Mouse (Mus musculus): ENCODE measurements at regions not wholly inside any gene's neighbourhood (a gene's known extent, or its start where the extent isn't known, plus 50 kb on each side); places are given as distances from the start of the nearest gene placed in this dataset.
"Not testable (repeated sequence)": the region's sequence is repeated elsewhere in the genome, so short reads cannot be mapped to it uniquely, and the experiment has no call there.

DNA sequence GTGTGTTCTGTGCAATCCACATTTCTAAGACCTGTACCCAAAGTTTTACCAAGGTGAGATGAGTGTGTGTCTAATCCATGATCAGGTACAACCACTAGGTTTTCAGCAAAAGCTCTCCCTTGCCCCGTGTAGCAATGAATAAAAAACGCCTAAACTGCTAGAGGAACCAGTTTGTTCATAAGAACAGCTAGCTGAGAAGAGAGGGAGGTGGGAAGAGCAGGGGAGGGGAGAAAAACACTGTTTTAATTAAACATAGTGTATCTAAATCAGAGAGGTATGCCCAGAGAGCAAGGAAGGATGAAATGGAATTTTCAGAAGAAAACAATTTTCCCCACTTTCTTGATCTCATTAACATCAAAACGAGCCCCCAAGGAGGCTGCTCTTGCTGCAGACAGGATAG, 368.5 kb upstream of the Zfp703 start:
- no peak for DNase-seq (ENCODE audit: low spot score)

DNA sequence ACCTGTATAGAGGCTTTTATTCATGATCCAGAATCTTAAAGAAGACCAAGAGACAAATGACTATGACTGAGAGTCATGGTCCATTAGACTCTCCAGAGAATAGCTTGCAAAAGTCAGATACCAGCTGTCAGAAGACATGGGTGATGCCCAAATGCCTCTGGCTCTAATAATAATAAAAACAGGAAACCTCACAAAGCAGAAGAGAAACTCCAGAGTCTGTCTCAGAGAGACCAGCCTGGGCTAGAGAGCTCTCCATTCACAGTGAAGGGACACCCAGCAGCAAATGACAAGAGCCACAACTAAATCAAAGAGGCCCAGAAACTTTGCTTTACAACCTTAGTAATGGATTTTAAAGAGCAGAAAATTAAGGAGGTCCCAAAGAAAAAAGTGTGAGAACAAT, 365.0 kb upstream of the Zfp703 start:
- DNase-seq (ENCODE audit: low spot score), result no peak

DNA sequence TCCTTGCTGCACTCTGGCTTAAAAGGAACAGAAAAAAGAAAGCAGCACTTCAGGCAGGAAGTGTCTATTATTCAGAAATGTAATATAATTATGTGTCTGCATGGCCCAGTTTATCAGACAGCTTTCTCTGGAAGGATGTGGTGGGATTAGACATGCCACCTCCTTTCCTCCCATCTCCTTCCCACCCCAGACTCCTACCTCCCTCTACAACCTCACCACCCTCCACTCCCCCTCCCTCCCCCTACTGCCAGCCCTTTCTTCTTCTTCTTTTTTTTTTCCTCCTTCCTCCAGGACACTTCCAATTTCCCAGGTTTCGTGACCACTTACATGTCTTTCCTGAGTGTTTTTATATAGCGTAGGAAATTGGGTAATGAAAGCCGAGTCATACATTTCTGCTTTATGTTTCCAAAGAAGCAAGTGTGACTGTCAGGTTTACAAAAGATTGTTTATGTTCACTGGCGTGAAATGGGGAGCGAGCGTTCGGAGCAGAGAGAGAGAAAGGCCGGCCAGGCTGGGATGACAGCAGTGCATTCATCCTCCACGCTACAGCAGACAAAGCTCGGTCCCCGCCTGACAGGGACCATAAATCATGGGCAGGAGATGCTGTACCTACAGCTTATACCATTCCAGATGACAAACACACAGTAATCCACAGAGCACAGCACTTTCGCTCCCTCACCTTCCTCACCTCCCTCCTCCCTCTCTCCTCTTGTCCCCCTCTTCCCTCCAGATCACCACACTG, 354.6 kb upstream of the Zfp703 start:
- no peak for DNase-seq (ENCODE audit: low spot score)

DNA sequence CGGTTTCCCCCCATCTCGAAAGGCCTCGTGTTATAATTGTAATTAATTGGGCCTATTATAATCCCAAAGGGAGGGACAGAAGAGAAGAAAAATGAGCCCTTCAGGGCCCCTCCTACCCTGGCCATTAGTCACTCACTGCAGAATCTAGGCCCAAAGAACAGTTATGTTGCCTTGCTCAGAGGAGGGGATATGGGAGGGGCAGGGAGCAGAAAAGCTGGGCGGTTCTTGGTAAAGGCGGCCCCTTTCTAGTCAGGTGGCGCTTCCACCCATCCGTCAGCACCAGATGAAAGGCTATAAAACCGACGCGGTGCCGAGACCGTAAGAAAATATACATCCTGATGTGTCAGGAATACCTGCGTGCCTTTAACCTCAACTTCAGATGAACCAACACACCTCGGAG, 350.9 kb upstream of the Zfp703 start:
- no peak for DNase-seq (ENCODE audit: low spot score)

DNA sequence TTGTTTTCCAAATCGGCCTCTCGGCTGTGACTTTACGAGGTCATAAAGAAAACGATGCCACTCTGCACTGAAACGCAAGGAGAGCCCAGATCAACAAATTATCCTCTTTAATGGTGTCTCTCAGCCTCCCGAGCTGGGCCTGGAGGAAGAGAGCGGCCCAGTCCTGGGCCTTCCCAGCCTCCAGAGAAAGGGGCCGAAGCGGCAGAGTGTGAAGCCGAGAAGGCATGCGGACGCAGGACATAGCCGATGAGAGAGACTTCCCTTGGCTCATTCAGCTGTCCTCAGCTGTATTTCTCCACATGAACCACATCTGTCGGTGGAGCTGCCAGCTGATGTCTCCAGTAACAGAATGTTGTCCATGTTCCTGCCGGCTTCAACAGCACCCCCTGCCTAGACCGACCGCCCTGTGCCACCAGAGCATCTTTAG, 350.5 kb upstream of the Zfp703 start:
- DNase-seq (ENCODE audit: low spot score), result peak; percentile 1

DNA sequence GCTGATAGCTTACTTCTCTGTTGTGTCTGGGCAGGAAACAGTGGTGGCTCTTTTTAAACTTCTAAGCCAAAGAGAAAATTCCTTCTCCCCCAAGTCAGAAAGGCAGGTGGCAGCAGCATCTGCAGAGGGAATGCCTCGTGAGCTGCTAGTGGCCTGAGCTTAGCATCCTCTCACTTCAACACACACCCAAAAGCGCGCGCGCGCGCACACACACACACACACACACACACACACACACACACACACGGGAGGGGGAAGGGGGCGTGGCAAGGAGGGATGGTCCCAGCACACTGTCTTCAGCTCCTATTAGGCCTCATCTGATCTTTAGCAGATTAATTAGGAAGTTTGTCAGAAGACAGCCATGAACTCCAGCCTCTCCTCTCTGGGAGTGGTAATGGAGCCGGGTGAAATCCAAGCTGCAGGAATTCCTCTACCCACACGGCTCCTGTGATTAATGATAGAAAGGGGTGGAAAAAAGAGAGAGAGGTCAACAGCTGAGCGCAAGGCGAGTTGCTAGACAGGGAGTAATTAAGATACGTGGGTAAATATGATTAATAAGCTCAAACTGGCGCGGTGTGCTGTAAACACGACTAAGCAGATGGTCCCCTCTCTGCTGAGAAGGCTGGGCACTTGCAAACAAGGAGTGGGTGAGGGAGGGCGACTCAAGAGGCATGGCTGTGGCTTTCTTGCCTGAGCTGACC, 349.8 kb upstream of the Zfp703 start:
- DNase-seq (ENCODE audit: low spot score), result no peak

DNA sequence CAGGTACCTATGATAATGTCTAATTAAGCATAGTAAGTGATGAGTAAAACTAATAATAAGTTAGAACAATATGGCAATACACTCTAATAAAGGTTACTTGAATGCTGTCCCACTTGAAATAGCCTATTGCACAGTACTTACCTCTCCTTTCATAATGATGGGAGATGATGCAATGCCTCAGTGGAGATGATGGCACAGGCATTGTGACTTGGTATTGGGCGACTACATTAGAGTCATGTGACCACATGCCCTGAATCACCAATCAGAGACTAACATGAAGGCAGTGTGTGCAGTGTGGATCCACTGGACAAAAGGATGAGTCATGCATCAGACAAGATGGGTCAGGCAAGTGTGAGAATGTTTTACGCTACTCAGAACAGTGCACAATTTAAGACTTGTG, 346.6 kb upstream of the Zfp703 start:
- no peak for DNase-seq (ENCODE audit: low spot score)

DNA sequence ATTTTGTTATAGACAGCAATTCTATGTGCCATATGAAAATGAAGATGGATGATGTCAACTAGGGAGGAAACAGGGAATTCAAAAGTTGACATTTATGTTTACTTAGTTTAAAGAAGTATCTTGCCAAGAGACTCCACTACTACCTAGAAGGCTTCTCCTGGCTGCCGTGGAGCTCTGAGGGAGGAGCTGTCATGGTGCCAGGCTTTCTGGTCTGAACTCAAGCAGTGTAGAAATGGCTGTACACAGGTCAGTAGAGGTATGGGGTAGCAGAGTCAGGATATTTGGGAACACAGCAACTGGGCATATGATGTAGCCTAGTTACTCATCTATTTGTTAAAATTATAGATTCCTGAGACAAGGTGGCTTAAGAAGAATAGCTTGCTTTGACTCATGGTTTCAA, 341.4 kb upstream of the Zfp703 start:
- no peak for DNase-seq (ENCODE audit: low spot score)

DNA sequence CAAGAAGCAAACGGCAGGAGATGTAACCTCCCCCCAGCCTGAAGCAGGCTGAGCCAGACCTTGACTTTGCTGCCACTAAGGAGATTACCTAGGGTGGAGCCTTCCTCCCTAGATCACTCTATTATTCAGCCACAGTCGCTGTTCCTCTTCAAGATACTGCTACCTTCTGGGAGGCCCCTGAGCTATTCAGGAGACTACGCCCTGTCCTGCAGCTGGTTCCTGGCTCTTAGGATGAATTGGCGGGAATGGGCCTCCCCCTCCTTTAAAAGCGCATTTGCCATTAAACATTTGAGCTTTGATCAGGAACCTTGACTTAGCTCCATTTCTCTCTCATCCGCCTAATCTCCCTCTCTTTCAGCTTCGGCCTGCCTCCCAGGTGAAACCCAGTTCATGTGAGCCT, 331.8 kb upstream of the Zfp703 start:
- DNase-seq (ENCODE audit: low spot score), result not testable (repeated sequence)

DNA sequence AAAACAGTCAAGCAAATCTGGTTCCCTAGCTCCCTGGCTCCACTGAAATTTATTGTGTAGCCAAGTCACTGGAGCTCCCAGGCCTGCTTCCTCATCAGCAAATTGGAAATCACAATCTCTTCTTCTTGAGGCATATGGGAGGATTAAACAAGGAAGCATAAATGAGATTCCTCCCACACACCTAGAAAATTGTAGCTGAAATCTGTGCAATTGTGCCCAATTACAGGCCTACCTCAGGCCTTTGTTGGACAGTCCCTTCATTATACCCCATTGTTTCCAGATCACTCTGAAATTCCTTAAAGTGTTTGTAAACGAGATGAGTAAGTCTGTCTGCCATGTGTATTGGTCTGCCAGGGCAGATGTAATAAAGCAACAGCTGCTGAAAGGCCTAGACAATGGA, 326.8 kb upstream of the Zfp703 start:
- no peak for DNase-seq (ENCODE audit: low spot score)

DNA sequence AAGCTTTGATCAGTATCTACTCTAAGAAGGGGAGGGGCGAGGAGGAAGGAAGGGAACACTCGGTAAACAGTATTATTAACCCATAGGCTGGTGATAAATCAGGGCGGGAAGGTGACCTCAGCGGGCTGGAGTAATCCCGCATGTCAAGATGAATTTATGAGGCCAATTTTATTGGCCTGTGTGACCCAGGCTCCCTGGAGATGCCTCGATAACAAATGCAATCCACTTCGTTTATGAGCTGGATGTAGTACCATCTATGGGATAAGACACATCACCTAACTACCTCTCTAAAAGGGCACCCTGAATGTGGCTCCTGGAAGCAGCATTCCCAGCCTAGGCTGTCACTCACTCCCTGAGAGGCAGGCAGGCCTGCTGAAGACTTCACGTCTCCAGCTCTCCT, 321.2 kb upstream of the Zfp703 start:
- DNase-seq (ENCODE audit: low spot score), result no peak

DNA sequence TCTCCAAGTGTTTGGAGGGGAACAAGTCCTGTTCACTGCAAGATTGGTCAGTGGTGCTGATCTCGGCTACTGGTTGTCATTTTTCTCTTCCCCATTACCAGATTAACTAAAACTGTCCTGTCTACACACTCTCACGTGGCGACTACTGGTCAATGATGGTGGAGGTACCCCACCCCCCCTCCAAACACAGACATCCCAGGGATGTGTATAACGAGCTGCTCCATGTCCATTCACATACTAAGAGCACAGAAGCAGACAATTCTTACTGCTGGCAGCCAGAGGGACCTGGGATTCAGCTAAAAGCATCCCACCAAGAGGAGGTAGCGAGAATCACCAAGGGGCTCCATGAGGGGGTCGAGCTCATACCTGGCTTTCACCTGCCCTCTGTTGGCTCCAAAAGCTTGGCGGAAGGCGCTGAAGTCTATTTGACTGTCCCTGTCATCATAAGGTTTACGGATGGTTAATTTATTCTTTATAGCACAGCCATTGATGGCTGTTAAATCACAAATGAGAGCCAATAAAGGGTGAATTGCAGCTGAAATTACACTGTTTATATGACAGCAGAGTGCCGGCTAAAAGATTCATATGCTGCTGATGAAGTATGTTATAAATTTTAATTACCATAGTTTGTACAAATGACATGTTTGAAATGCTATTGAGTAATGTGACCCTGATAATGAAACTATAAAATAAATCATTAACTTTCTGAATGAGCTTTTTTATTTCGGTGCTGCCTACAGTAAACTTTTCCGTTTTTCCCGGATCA, 320.6 kb upstream of the Zfp703 start:
- no peak for DNase-seq (ENCODE audit: low spot score)

DNA sequence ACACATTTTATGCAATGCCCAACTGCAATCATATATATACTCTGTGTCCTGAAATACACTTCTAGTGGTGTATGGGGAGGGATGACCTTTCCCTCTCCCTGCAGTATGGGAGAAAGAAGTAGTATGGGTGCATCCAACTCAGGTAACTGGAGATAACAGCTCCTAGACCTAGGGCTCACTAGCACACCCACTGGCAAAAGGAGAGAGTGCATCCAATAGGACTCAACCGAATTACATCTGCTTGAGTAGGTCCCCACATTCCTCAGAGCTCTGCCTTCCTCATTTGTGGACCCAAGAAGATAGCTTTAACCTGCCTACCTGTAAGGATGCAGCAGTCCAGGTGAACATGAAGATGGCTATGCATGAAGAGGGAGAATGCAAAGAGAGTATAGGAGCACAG, 317.7 kb upstream of the Zfp703 start:
- peak; percentile 2 for DNase-seq (ENCODE audit: low spot score)

DNA sequence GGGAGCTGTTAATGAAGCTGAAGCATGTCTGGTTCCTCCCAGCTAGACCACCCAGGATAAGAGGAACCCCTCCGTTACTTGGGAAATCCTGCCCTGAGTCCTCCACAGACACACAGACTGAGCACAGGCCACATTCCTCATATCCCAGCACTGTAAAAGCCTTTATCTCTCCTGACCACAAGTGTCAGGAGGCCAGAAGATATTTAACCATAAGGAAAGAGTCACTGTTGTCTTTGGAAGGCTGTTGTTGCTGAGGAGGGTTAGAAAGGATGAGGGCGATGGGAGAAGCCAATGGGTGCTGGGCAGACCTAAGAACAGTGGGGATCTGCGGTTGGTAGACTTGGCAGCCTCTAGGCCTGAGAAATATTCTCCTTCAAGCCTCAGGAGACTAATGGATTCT, 307.6 kb upstream of the Zfp703 start:
- DNase-seq (ENCODE audit: low spot score), result no peak

DNA sequence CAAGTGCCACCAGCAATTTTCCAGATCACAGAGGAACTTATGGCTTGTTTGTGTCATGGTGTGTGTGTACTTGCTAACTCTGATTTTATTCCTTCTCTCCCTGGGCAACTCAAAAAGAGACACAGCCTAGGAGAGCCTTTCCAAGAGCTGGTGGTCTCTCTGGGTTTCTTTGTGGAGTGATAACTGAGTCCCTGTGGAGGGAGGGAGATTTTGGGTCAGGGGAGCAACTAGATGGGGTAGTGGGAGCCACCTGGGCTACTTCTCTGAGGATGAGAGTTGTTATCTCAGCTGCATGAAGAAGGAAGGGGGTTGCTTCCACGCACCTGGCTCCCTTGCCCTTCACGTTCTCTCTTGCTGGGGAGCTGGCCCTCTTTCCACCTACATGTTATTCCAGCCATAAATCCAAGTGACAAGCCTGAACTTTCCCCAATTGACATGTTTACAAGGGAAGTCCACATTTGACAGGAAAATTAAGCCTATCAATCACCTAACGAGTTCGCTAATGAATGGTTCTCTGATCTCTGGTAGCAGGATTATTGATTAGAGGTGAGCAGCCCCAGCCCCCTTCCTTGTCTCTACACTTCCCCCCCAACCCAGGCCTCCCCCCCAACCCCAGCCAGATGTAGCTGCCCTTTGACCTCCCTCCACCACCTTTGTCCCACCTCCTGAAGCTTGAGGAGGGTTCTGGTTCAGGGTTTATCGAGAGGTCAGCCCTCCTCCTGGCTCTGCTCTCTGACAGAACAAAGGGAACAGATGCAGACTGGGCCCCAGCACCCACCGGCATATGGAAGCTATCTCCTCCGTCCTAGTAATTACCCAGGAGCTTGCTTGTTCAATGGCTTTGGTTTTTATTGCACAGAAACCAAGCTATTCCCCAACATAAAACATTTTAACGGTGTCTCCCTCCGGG, 304.4 kb upstream of the Zfp703 start:
- no peak for DNase-seq (ENCODE audit: low spot score)

DNA sequence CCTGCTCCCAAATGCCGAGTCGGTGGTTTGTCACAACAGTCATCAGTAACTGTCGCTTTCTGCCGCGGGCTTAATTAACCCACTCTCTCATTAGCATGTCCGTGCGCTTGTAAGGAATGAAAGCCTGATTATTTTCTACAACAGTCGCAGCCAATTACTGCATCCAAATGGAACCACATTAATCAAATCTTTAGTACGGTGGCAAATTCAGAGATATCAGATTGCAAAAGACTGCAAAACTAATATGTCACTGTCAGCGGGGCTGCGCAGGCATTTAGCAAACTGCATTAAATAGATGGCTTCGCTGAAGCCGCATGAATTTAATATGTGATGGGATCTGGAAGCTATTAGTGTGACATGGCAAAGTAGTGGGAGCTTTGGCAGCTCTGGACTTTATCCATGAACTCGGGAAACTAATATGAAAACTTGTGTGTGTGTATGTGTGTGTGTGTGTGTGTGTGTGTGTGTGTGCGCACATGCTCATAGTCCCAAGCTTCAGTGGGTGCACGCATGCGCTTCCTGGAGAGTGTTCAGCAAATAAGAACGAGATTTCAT, 299.5 kb upstream of the Zfp703 start:
- no peak for DNase-seq (ENCODE audit: low spot score)

DNA sequence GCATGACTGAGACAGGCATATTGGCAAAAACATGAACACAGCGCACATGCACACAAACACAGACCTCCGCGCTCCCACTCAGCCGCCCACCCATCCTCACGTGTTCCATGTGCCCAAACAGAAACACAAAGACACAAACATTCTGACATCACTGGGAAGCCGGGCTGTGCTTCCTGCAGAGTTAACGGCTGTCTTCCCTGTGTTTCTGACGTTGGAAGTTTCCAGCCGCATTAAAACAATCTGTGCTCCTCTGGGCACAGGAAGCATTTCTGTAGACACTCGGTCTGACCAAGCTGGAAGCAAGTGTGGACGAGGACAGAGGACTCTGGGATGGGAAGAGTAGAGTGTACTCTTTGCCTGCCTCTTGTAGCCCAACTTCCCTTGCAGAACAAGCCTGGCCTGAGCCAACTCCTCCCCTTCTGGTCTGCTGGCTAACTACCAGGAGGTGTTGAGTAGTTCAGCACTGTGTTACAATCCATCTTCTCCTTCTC, 296.2 kb upstream of the Zfp703 start:
- DNase-seq (ENCODE audit: low spot score), result no peak

DNA sequence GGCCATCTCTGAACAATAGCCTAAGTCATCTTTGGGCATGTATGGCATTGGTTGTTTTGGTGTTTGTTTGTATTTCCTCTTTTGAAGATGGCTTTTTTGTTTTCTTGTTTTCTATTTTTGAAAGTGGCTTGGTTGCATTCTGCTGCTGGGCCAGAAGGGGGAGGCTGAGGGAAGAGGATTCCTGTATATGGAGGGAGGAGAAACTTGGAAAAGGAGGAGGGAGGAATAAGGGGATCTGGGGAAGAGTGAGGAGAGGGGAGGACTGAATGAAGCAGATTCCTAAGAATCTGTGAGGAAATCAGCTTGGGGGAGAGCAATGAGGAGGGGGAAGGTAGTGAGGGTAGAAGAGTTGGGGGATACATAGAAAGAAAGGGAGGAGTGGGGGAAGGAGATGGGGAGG, 290.0 kb upstream of the Zfp703 start:
- peak; percentile 16 for DNase-seq (ENCODE audit: low spot score)

DNA sequence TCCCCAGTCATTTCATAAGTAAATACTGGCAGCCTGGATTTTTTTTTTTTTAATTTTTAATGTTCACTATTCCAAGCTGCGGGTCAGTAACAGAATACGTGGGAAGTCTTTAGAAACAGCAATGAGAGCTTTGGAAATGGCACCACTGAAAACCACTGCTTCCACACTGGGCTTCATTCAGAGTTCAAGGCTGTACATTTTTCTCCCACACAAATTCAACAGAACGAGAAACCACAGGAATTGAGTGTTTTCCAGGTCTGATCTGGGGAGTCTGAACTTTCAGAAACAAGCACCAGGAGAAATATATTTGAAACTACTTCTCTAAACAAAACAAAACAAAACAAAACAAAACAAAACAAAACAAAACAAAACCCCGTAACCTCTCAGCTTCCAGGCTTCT, 289.1 kb upstream of the Zfp703 start:
- no peak for DNase-seq (ENCODE audit: low spot score)

DNA sequence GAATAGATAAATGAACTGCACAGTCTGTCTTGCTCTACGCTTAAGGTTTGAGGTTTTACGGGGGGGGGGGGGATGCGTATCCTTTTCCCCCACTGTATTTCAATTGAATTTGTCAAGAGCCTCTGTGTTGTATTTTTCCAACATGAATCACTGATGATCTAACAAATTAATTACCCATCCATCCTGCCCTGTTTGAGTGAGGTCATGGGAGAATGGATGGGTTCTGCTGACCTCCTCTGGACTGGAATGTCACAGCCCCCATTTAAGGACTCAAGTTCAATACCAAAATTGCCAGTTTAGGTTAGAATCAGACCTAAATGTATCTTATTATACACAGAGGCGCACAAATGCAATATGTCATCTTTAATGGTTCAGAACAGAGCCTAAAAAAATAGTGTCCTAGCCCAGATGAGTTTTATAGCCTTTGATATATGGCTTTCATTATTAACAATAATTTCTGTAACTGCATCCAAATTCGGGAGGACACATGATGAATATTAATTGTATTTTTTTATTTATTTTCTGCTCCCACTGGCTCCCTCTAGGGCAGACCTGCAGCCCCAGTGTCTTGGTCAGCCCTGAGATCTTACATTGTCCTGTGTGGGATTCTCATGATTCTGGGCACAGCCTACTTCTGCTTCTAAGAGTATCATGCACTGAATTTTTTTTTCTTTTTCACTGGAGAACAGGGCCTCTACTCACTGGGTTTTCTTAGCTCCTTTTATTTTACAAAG, 288.2 kb upstream of the Zfp703 start:
- DNase-seq (ENCODE audit: low spot score), result no peak
